Mouse (Mus musculus) splenic B cell, adult 2 months (primary cell): Measurements from ENCODE around the gene Mpeg1.

Experiments used
- DNase-seq: peaks from one replicate; pipeline ENCODE4 v3.0.0-alpha.2; 2011; ENCODE audit warnings: low read depth, low spot score
- H3K27me3 ChIP-seq: 2 replicates; pipeline ENCODE4 v1.6.1; 2012; ENCODE audit warnings: mild to moderate bottlenecking, low read length, moderate library complexity, mixed read lengths; ENCODE audit not compliant: control insufficient read depth, poor library complexity, insufficient read depth, severe bottlenecking
- H3K36me3 ChIP-seq: 2 replicates; pipeline ENCODE4 v1.6.1; 2012; ENCODE audit warnings: mild to moderate bottlenecking, low read length, moderate library complexity, mixed read lengths; ENCODE audit not compliant: control insufficient read depth, poor library complexity, insufficient read depth, severe bottlenecking

Gene Mpeg1

DNA sequence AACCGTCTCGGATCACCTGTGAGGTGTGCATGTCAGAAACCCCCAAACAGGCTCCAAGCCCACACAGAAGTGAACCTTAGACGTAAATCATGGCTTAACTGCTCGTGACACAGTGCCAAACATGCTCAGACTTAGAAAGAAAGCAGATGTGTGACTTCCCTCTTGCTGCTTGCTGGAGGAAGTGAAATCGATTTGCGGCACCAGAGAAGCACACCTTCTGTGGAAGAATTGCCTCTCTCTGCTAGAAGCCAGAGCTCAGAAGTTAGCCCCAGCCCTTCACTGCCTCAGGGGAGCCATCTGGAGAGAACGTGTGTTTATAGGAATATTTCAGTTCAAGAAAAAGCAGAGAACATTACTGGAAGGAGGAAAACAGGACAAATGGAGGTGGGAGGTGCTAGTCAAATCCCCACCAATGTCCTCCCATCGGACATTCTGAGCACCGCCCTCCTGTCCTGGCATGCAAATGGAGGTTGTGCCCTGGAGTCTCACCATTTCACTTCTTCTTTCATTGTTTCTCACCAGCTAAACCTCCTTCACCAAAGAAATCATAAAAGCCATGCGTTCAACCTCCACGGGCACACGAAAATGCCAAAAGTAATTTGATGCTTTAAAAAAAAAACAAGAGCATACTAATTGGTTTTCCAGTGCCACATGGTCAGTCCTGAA is 3.0 kb upstream of the Mpeg1 start:
- no peaks in the 10 kb centered on the region for H3K36me3 ChIP-seq
- peak; percentile 94 for DNase-seq
- H3K27me3 ChIP-seq: no peaks in the 10 kb centered on the region

DNA sequence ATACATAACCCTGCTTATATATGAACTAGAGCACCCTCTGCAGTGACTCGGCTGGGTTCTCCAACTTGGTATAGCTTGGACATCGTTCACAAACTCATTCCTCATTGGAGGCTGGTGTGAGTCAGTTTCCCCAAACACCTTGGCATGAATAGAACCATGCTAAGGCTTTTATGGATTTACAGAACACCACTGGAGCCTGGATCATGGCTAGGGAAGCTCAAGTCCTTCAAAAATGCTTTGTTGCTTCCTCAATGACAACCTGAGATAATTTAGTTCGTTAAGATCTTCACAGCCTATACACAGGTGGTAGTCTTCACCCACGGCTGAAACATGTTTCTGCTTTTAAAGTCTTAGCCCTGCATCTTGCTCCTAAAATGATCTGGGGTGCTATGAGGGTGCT is 1.1 kb upstream of the Mpeg1 start:
- Histone ChIP-seq H3K36me3 (no peaks in the 10 kb centered on the region), H3K27me3 (no peaks in the 10 kb centered on the region)
- no peak for DNase-seq

- no peak for DNase-seq
- H3K27me3 ChIP-seq: no peaks in the 10 kb centered on the region
These were observed 2.5 kb downstream of the Mpeg1 start for GRCm38 (mm10) chr19:12462851-12463721.

GRCm38 (mm10) chr19:12463722-12464035 is 3.1 kb downstream of the Mpeg1 start:
- Histone ChIP-seq H3K27me3 (no peaks in the 10 kb centered on the region), H3K36me3 (no peaks in the 10 kb centered on the region)
- DNase-seq: no peak

More at GRCm38 (mm10) chr19:12462851-12463721, 2.5 kb downstream of the Mpeg1 start:
- H3K36me3 ChIP-seq: no peaks in the 10 kb centered on the region

GRCm38 (mm10) chr19:12464127-12464526 is 3.5 kb downstream of the Mpeg1 start:
- Histone ChIP-seq H3K36me3 (no peaks in the 10 kb centered on the region), H3K27me3 (no peaks in the 10 kb centered on the region)
- no peak for DNase-seq

GRCm38 (mm10) chr19:12464674-12465073 is 4.1 kb downstream of the Mpeg1 start:
- Histone ChIP-seq H3K27me3 (no peaks in the 10 kb centered on the region), H3K36me3 (no peaks in the 10 kb centered on the region)
- no peak for DNase-seq

GRCm38 (mm10) chr19:12465530-12466144 is 5.1 kb downstream of the Mpeg1 start:
- Histone ChIP-seq H3K27me3 (no peaks in the 10 kb centered on the region), H3K36me3 (no peaks in the 10 kb centered on the region)
- DNase-seq: no peak

DNA sequence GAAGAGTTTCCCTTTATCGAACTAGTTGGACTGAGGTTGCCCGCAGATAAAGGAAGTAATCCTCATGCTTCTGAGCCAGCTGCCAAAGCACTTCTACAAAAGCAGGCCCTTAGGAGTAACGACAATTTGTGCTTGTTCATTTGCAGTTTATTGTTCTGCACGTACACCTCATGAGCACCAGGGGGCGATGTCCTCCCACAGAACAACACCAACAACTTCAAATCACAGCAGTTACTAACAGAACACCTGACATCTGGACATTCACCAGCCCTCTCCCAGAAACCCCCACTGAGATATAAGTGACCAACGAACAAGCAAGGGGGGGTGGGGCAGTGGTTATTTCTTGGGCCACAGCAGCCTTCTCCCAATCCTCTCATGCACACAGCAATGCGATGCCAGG is 5.6 kb downstream of the Mpeg1 start:
- peak; percentile 84 for DNase-seq
- no peaks in the 10 kb centered on the region for H3K27me3 ChIP-seq

DNA sequence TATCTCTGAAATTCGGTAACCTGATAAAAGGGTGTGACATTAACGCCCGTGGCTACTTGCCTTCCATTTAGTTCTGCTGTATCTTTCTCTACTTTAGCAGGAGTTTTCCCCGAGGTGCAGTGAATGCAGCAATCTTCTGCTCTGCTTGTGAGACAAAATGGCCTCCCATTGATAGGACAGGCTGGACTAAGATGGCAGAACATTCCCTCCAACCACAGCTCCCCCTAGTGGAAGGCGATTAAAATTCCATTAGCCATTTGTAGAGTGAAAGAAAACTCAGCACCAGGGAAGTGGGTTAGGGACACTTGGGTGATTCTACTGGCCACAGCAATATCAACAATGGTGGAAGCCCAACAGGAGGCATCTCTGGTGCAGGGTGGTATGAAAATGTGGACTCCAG is 6.9 kb downstream of the Mpeg1 start:
- Histone ChIP-seq H3K36me3 (no peaks in the 10 kb centered on the region), H3K27me3 (no peaks in the 10 kb centered on the region)
- peak; percentile 64 for DNase-seq

More for the DNA sequence above, 5.6 kb downstream of the Mpeg1 start:
- no peaks in the 10 kb centered on the region for H3K36me3 ChIP-seq

DNA sequence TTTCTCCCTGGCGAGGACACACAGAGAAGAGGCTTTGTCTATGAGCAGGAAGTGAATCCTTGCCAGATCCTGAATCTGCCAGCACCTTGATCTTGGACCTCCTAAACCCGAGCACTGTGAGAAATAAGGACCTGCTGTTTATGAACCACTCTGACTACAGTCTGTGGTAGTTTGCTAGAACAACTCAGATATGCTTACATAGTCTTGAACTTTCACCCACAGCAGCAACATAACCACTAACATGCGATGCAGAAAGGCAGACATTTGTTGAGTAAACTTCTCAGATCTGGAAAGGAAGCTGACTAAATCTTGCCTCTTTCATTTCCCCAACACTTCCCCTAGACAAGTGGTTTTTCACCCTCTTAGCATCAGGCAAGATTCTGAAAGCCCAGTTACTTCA is 11.3 kb downstream of the Mpeg1 start:
- H3K36me3 ChIP-seq: no peaks in the 10 kb centered on the region
- no peaks in the 10 kb centered on the region for H3K27me3 ChIP-seq
- DNase-seq: peak; percentile 62

GRCm38 (mm10) chr19:12472381-12472976 is 11.9 kb downstream of the Mpeg1 start:
- no peak for DNase-seq
- H3K27me3 ChIP-seq: no peaks in the 10 kb centered on the region
- H3K36me3 ChIP-seq: no peaks in the 10 kb centered on the region

DNA sequence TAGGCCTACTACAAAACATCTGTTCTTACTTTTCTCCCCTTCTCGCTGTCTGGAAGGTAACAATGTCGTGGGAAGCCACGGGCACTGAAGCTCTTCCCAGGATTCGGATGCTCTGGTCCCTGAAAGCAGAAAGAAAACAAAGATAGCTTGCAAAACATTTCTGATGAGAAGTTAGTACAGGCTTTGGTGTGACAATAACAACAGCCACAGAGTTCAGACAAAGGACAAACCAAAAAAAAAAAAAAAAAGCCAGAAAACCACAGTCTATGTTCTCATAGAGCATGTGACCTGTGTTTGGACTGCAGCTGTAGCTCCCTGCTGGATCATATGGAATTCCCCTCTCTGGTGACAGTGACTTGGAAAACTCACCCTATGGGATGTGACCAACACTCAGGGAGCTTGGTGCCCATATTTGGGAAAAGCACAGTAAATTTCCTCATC is 12.6 kb downstream of the Mpeg1 start:
- Histone ChIP-seq H3K27me3 (no peaks in the 10 kb centered on the region), H3K36me3 (no peaks in the 10 kb centered on the region)
- no peak for DNase-seq

DNA sequence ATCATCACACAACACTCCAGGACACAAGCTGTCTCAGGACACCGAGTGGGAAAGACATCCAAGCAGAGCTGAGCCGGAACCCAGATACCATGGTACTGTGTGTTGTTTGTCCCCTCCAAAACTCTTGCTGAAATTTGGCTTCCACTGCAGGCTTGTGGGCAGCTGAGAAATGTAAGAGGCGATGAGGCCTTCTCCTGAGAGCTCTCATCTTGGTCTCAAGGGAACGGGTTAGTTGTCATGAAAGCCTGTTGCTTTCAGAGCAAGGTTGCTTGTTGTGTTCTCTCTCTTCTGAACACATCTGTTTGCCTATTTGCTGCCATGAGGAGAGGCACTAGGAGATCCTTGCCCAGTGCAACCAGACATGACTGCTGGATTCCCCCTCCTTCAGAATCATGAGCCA is 13.4 kb downstream of the Mpeg1 start:
- no peak for DNase-seq
- Histone ChIP-seq H3K27me3 (no peaks in the 10 kb centered on the region), H3K36me3 (no peaks in the 10 kb centered on the region)

- Histone ChIP-seq H3K27me3 (no peaks in the 10 kb centered on the region), H3K36me3 (no peaks in the 10 kb centered on the region)
- peak; percentile 59 for DNase-seq
These were observed 15.0 kb downstream of the Mpeg1 start for GRCm38 (mm10) chr19:12475380-12476250.
